Mouse (Mus musculus): ENCODE data around the gene Kcnk4.

Gene Kcnk4

GRCm38 (mm10) chr19:6892512-6892911 lies 41.8 kb downstream of the Kcnk4 start:
- DNase-seq (ENCODE audit: low spot score in 2 of 2): no peak

DNA sequence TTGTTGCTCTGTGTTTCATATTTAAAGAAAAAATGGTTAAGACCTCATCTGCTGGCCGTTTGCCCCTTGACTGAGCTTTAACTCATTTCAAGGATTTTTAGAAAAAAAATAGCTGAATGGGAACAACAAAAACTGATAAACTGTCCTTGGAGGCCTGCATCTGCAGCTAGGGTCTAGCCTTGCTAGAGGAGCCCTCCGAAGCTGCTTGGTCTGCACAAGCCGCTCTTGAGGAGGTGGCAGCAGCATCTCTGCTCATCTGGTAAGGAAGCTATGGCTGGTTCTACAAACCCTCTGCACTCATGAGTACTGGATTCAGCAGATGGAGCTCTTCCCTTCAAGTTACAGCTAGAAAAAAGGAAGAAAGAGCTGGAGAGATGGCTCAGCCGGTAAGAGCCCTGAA lies 56.4 kb downstream of the Kcnk4 start:
- no peak for DNase-seq (ENCODE audit: low spot score in 2 of 2)

DNA sequence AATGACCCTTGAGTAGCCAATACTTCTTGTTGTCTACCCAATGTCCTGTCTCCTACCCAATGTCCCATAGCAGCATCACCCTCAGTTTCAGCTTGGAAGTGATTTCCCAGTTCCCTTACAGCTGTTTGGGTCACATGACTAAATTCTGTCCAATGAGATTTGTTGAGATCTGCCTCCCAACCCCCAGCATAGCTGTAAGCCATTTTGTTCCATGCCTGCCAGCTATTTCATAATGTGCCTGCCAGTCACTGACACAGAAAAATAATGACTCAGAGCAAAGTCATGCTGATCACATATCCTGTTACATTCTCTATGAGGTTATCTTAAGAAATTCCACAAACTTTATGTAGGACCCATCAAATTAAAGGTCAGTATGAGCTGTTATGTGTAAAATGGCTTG lies 57.5 kb downstream of the Kcnk4 start:
- no peak for DNase-seq (ENCODE audit: low spot score in 2 of 2)

DNA sequence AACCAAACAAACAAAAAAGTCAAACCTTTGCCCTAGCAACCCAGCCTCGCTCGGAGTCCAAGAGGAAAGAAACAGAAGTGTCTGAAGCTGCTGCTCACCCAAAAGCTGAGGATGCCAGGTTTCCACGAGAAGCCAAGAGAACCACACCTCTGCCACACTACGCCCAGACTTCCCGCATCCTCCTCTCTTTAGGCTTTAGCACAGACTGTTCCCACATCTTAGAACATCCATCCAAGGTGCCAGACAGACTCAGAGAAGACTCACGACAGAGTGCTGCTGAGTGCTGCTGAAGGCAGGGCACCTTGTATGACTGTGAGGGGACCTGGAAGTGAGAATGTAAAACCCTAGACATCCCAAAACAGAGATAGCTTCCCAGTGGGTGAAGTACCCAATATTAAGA lies 58.5 kb downstream of the Kcnk4 start:
- DNase-seq (ENCODE audit: low spot score in 2 of 2): no peak

- DNase-seq (ENCODE audit: low spot score in 2 of 2): no peak
Measured at GRCm38 (mm10) chr19:6874257-6874656, 60.1 kb downstream of the Kcnk4 start.
